Mouse (Mus musculus) small intestine, adult 2 months (tissue): ENCODE results near the gene Aatk.

Source experiments
- CTCF ChIP-seq: fragments of 200-500 bp; IDR thresholded peaks from 2 replicates; pipeline ENCODE4 v1.5.1; 2012; ENCODE audit warnings: low read depth, mild to moderate bottlenecking, control low read depth, inconsistent platforms, low read length, moderate library complexity, mixed read lengths; ENCODE audit not compliant: insufficient replicate concordance, insufficient read length; ENCODE audit errors: extremely low read depth
- POLR2A ChIP-seq: fragments of 200-500 bp; IDR thresholded peaks from 2 replicates; pipeline ENCODE4 v1.6.1; 2012; ENCODE audit warnings: low read depth, mild to moderate bottlenecking, control low read depth, inconsistent platforms, low read length, moderate library complexity

GRCm38 (mm10) chr11:119967892-119968291, 79.1 kb downstream of the Aatk start:
- TF ChIP-seq CTCF (no peak), POLR2A (no peak)
